Mouse (Mus musculus): ENCODE measurements around the gene Exog.

- TF ChIP-seq CTCF (IDR thresholded peaks at IDR 0.05) (no peak), EP300 (IDR thresholded peaks at IDR 0.05) (no peak)
Measured at GRCm38 (mm10) chr9:119472412-119472918, 27.7 kb downstream of the Exog start.
